Mouse (Mus musculus): ENCODE results near the gene Zfp189.
A peak's percentile ranks its signal among the peaks of the same experiment; 100 is the strongest.
"Not testable (repeated sequence)": the region's sequence is repeated elsewhere in the genome, so short reads cannot be mapped to it uniquely, and the experiment has no call there.

Zfp189 gene

DNA sequence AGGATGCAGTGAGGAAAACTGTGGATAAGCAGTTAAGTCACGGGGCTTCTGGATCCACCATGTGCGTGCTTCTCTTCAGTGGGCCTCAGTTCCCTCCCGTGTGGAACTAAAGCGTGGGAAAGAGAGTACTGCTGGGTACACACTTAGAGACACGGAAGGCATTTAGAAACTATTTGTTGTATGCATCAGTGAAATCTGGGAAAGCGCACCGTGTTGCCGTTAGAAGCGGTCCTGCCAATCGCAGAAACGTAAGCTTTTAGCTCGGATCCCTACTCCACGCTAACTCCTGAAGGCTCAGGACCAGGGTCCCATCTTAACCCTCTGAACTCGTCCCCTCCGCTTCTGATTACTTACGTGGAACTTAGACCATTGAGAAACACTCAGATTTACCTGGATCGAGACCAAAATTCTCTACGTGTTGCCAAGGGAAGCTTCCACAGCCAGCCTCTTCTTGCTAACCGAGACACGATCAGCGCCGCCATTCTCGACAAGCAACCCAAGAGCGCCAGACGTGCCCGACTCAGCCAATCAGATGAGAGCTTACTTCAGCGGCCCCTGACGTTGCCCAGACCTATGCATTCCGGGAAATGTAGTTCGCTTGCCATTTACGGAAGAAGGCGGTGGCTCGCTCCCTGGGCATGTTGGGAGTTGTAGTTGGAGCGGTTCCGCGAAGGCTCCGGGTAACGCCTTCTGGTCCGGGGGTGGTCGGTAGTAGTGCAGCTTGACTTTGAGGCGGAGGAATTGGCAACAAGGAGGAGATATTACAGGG is at the start of gene Zfp189, which contains the start of gene Mrpl50:
Zfp189 (plus strand) TSS at position 605 of the 769 bp plus-strand sequence.
Mrpl50 (minus strand) TSS at position 522 of the 769 bp plus-strand sequence.
- DNase-seq (ENCODE audit: low read depth, low spot score) = peak; percentile 98

GRCm38 (mm10) chr4:49473435-49474100 is 47.4 kb upstream of the Zfp189 start, which contains the start of gene Acnat1:
Gene Acnat1, minus strand, starts transcription at chr4:49473912.
- no peak for DNase-seq (ENCODE audit: low read depth, low spot score)

- no peak for DNase-seq (ENCODE audit: low read depth, low spot score)
Measured at GRCm38 (mm10) chr4:49474583-49474982, 46.4 kb upstream of the Zfp189 start.

DNA sequence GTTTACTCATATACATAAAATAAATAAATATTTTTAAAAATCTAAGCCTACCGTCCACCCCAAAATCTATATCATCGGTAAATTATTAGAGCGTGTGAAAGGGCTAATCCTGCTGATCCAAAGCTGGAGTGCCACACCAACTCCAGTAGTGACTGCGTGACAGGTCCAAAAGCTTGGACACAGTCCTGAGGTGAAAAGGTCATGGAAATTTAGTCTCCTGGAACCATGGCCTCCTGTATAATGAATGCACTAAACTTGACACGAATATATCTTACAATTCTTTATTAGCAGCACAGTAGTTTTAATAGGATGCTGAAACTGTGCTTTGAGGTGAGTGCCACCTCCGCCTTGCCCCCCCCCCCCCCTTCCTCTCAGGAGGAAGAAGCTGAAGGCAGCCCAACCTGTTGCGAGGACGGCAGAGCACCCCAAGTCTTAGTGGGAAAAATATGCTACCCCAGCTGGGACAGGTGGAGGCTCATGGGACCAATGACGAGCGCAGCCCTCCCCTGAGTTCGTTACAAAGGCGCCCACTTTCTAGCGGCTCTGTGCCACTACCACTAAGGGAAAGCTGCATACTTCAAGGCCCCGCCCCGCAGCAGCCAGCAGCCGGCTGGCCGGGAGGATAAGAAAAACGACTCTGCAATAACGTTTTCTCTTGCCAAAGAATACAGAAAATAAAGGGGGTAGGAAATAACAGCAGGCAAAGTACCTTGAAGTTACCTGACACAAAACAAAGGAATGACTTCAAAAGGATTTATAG is 42.7 kb upstream of the Zfp189 start:
- DNase-seq (ENCODE audit: low read depth, low spot score) = no peak

- peak; percentile 35 for DNase-seq (ENCODE audit: low read depth, low spot score)
Measured at GRCm38 (mm10) chr4:49479035-49479434, 41.9 kb upstream of the Zfp189 start.

DNA sequence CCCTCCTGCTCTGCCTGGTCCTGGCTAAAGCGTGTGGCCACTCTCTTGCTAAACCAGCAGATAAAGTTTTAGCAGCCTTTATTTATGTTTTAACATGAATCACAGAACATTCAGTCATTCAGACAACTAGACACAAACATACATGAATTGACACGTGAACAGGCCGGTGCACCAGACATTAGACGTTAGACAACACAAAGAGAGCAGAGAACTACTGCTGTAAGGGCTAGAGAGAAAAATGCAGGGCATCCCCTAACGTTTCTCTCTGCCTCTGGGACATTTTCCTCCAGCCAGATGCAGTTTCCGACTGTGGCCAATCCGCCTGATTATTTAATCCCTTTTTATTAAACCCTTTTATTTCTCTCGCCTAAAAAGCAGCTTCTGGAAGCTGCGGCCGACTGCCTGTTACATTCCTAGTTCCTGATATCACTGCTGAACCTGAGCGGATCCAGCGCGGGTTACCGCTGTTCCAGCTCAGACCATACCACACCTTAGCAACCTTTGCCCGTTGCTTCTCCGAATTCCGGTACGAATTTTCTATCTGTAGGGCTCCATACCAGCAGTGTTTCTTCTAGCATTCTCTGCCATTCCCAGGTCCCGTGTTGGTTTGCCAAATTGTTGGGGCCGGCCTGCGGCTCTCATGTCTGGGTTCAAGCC is 40.7 kb upstream of the Zfp189 start:
- no peak for DNase-seq (ENCODE audit: low read depth, low spot score)

DNA sequence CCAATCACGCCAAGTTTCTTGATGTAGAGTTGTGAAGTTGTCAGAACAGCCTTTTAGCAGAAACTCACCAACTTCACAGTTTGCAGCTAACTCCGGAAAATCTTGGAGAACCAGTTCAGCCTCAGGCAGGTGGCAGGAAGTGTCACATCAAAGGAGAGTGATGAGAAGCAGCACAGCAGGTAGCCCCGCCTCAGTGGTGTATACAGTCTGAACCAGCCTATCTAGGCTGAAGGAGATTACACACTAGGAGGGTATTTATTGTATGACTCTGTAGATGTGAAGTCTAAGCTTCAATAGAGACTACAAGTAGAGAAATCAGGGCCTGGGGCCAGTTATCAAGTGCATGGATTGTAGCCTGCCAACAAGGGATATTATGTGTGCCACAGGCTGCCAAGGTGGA is 40.1 kb upstream of the Zfp189 start:
- DNase-seq (ENCODE audit: low read depth, low spot score) = no peak

- DNase-seq (ENCODE audit: low read depth, low spot score) = no peak
Measured at GRCm38 (mm10) chr4:49485442-49485841, 35.5 kb upstream of the Zfp189 start.

GRCm38 (mm10) chr4:49485934-49486650 is 34.9 kb upstream of the Zfp189 start:
- DNase-seq (ENCODE audit: low read depth, low spot score) = not testable (repeated sequence)

- no peak for DNase-seq (ENCODE audit: low read depth, low spot score)
Measured at GRCm38 (mm10) chr4:49503563-49503962, 17.4 kb upstream of the Zfp189 start.

DNA sequence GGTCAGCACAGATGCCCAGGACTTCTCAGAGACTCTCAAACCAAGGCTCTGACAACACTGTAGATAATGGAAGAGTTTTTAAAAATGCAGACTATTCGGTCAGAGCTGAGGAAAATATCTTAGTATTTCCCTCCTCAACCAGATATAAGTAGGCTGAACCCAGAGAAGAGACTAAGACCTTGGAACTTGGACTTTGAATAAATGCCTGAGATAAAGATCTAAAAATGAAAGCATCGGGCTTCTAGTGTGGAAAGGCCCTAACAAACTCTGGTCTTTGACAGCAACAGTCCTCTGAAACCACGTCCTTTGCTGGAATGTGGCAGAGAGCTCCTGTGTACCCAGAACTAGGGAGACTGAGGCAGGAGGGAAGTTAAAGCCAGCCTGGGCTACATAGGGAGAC is 14.6 kb upstream of the Zfp189 start, which contains the start of gene Baat:
Baat (minus strand) TSS at position 172 of the 400 bp plus-strand sequence.
- no peak for DNase-seq (ENCODE audit: low read depth, low spot score)

- no peak for DNase-seq (ENCODE audit: low read depth, low spot score)
Measured at GRCm38 (mm10) chr4:49509183-49509582, 11.8 kb upstream of the Zfp189 start.

- not testable (repeated sequence) for DNase-seq (ENCODE audit: low read depth, low spot score)
Measured at GRCm38 (mm10) chr4:49510236-49510835, 10.6 kb upstream of the Zfp189 start.

DNA sequence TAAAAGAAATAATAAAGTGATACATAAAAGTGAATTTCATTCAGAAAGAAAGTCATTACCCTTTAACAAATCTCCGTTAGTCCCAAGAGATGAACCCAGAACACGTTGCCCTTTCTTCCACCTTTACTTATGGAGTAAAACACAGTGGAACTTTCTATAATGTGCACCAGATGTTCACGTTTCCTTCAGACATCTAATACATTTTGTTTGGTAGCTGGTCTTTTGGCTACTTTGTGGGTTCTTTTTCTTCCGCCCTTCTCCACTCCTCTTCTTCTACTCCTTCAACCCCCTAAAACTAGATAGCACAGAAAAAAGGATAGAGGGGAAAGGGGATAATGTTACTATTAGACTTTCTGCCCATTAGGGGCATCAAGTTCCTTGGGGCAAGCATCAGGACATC is 8.3 kb upstream of the Zfp189 start:
- DNase-seq (ENCODE audit: low read depth, low spot score) = no peak

DNA sequence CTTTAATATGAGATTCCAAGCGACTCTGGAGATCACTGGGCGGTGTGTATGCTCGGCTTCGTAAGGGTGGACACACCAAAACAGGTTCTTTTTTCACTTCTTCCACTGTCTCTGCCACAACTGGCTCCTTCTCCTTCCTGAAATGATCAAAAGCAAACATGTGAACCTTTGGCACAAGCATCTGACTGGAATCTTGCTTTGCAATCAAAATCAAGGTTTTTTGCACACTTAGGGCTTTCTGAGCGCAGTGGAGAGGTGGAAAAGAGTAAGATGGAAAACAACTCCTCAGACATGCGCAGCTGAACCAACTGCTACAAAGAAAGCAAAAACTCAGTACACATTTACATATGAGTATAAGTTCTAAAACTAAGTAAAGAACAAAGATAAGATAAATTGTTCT is 6.5 kb upstream of the Zfp189 start:
- no peak for DNase-seq (ENCODE audit: low read depth, low spot score)

GRCm38 (mm10) chr4:49519476-49519875 is 1.5 kb upstream of the Zfp189 start:
- DNase-seq (ENCODE audit: low read depth, low spot score) = peak; percentile 87

DNA sequence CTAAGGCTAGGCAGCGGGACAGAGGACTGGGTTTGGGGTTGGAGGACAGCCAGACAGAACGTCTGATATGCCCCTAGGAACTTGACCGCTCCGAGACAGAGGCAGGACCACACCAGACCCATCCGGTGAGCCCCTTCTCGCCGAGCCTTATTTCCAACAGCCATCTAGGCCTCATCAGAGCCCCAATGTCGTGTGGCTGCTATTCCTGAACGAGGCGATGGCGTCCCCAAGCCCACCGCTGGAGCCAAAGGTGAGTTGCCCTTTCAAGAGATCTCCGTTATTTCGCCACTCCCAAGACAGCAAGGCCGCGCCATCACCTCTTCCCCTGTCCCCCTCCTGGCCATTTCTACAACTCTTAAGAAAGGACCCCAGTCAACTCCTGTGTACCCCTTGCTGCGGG is 370 bp downstream of the Zfp189 start:
- no peak for DNase-seq (ENCODE audit: low read depth, low spot score)

DNA sequence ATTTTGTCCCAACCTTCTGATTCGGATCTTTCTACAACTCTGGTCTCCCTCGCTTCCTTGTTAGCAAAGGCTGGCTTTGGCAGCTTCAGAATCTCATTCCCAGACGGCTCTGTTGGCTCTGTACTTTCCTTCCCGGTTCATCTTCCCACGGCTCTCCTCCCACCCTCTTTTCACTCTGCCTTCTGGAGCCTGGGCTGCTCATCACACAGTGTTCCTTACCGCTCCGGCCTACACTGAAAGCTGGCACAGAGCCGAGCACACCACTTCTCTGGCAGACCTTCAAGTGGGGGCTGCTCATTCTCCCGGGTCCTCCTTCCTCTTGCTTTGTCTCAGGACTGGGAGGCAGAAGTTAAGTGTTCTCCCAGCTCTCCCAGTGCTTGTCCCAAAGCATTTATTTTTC is 1.6 kb downstream of the Zfp189 start:
- DNase-seq (ENCODE audit: low read depth, low spot score) = no peak

- DNase-seq (ENCODE audit: low read depth, low spot score) = no peak
Measured at GRCm38 (mm10) chr4:49535036-49535435, 14.1 kb downstream of the Zfp189 start.

- no peak for DNase-seq (ENCODE audit: low read depth, low spot score)
Measured at GRCm38 (mm10) chr4:49535675-49536294, 14.8 kb downstream of the Zfp189 start.

Measured in ES-CJ7 (cell line).